Comparison of ENCODE assay signal across 9 mouse cellular contexts in genomic region chr11:106192241-106192640, GRCm38 (mm10). TPM values are rescaled to one million over a fixed set of nuclear protein-coding genes. Genes with fewer than 3 reads are reported as not detected.
DNase-seq lines count a peak whose midpoint lies in the region; ATAC-seq and TF ChIP-seq lines count a peak whose summit lies in the region.
"Had no signal": no experiment of that assay in that cellular context is flagged by ENCODE, and none has a peak within 500 bp of the region (broad histone marks: within the 10 kb centered on the region; RNA-seq: fewer than 3 reads in every experiment).

No protein-coding gene starts in this region.

- no peak for DNase-seq in layer of hippocampus, adult 2 months (ENCODE audit: low spot score in 2 of 2)
- no peak for DNase-seq in layer of hippocampus, postnatal 14 days (ENCODE audit: low spot score in 2 of 2)
- no peak for DNase-seq in thymus, postnatal 0 days (ENCODE audit: low spot score)
- no peak for DNase-seq in thymus, adult 2 months
- DNase-seq in urinary bladder, postnatal 14 days (ENCODE audit: low spot score): no peak
- DNase-seq: cerebellum, adult 8-10 months had no signal

- H3K4me2 ChIP-seq in embryonic facial prominence, embryonic 15.5 days (replicated peaks): peak overlapping the region; percentile 52
- H3K4me2 ChIP-seq in limb, embryonic 12.5 days: peak overlapping the region; percentile 73
- peak overlapping the region; percentile 86 for H3K4me2 ChIP-seq in neural tube, embryonic 14.5 days (ENCODE audit: low read depth, low read length)

- H3K9ac ChIP-seq in embryonic facial prominence, embryonic 15.5 days: no peak overlapping the region
- H3K9ac ChIP-seq in limb, embryonic 12.5 days (replicated peaks): no peak overlapping the region
- H3K9ac ChIP-seq in neural tube, embryonic 14.5 days (replicated peaks; ENCODE audit: low read depth, low read length): no peak overlapping the region

- no peaks in the 10 kb centered on the region for H3K9me3 ChIP-seq in embryonic facial prominence, embryonic 15.5 days (replicated peaks)
- H3K9me3 ChIP-seq in limb, embryonic 12.5 days: no peaks in the 10 kb centered on the region
- no peaks in the 10 kb centered on the region for H3K9me3 ChIP-seq in neural tube, embryonic 14.5 days (ENCODE audit: control insufficient read depth, low read length)

- no peaks in the 10 kb centered on the region for H3K27me3 ChIP-seq in embryonic facial prominence, embryonic 15.5 days
- H3K27me3 ChIP-seq in limb, embryonic 12.5 days: no peaks in the 10 kb centered on the region
- H3K27me3 ChIP-seq in neural tube, embryonic 14.5 days (ENCODE audit: control insufficient read depth, insufficient read depth, low read length): no peaks in the 10 kb centered on the region
- H3K27me3 ChIP-seq in thymus, adult 2 months (ENCODE audit: control insufficient read depth, insufficient read depth, low read length): no peaks in the 10 kb centered on the region

- peak overlapping the region; percentile 68 for H3K4me3 ChIP-seq in layer of hippocampus, adult 2 months
- H3K4me3 ChIP-seq in embryonic facial prominence, embryonic 15.5 days (replicated peaks): peak overlapping the region; percentile 83
- peak overlapping the region; percentile 72 for H3K4me3 ChIP-seq in limb, embryonic 12.5 days (replicated peaks)
- H3K4me3 ChIP-seq in neural tube, embryonic 14.5 days (ENCODE audit: low read depth, low read length): peak overlapping the region; percentile 72; the same call in 1 of the 2 replicates
- H3K4me3 ChIP-seq in thymus, adult 2 months (ENCODE audit: control insufficient read depth, insufficient read depth, low read length): no peak overlapping the region

- WGBS in embryonic facial prominence, embryonic 15.5 days: 81% methylated on average over 5 of the region's 5 CpGs
- 93% methylated on average over 5 of the region's 5 CpGs for WGBS in limb, embryonic 12.5 days
- WGBS in neural tube, embryonic 14.5 days: 92% methylated on average over 5 of the region's 5 CpGs
- 86% methylated on average over 5 of the region's 5 CpGs for WGBS in thymus, adult 2 months

- H3K4me1 ChIP-seq in embryonic facial prominence, embryonic 15.5 days: peaks cover 12% of the 10 kb centered on the region; the same call in 1 of the 2 replicates
- H3K4me1 ChIP-seq in limb, embryonic 12.5 days (replicated peaks): peaks cover 11% of the 10 kb centered on the region
- peaks cover 2% of the 10 kb centered on the region; the same call in 1 of the 2 replicates for H3K4me1 ChIP-seq in neural tube, embryonic 14.5 days (ENCODE audit: control insufficient read depth, insufficient read depth, low read length)
- peaks cover 3% of the 10 kb centered on the region for H3K4me1 ChIP-seq in thymus, adult 2 months (replicated peaks; ENCODE audit: control insufficient read depth, insufficient read depth, low read length)

- TF ChIP-seq CTCF in layer of hippocampus, adult 2 months (conservative IDR thresholded peaks at IDR 0.05): no peak
- no peak for TF ChIP-seq CTCF in thymus, adult 2 months (IDR thresholded peaks at IDR 0.05; ENCODE audit: borderline replicate concordance, control insufficient read depth, extremely low read depth, insufficient read depth, low read length, poor library complexity)

- H3K27ac ChIP-seq in layer of hippocampus, adult 2 months: peak overlapping the region; percentile 96; the same call in 1 of the 2 replicates
- no peak overlapping the region for H3K27ac ChIP-seq in embryonic facial prominence, embryonic 15.5 days (replicated peaks)
- no peak overlapping the region for H3K27ac ChIP-seq in limb, embryonic 12.5 days
- H3K27ac ChIP-seq in neural tube, embryonic 14.5 days (ENCODE audit: low read depth, low read length): no peak overlapping the region
- no peak overlapping the region for H3K27ac ChIP-seq in thymus, adult 2 months (ENCODE audit: control insufficient read depth, insufficient read depth, low read length)

- peaks cover 5% of the 10 kb centered on the region for H3K36me3 ChIP-seq in embryonic facial prominence, embryonic 15.5 days
- peaks cover 12% of the 10 kb centered on the region for H3K36me3 ChIP-seq in limb, embryonic 12.5 days
- 0 out of 2 replicates have a peak, but pooled peaks cover 5% of the 10 kb centered on the region for H3K36me3 ChIP-seq in neural tube, embryonic 14.5 days (ENCODE audit: control insufficient read depth, insufficient read depth, low read length)
- H3K36me3 ChIP-seq in thymus, adult 2 months (ENCODE audit: control insufficient read depth, insufficient read depth, low read length): no peaks in the 10 kb centered on the region

- no peak for TF ChIP-seq POLR2A in thymus, adult 2 months (IDR thresholded peaks at IDR 0.05; ENCODE audit: control insufficient read depth, extremely low read depth, insufficient read depth, low read length, poor library complexity)

- no peak for ATAC-seq in embryonic facial prominence, embryonic 15.5 days (ENCODE audit: insufficient number of reproducible peaks, low FRiP score, low TSS enrichment, low read depth)
- no peak for ATAC-seq in limb, embryonic 12.5 days (ENCODE audit: insufficient number of reproducible peaks, insufficient read depth, low FRiP score, low TSS enrichment, low read depth)
- no peak for ATAC-seq in neural tube, embryonic 14.5 days (ENCODE audit: low read depth)

RNA-seq across cellular contexts. Expression of gene Strada, which starts 9.7 kb away (rescaled TPM):
- total RNA-seq in layer of hippocampus, adult 2 months (2021): 10 to 100 TPM; 32.0 to 34.3 TPM
- total RNA-seq in layer of hippocampus, postnatal 14 days (2021): 10 to 100 TPM; 28.7 to 34.2 TPM
- polyA plus RNA-seq in embryonic facial prominence, embryonic 15.5 days (2015; fragmentation: Nextera tagmentation; extraction: Ambion mirVana): 28.4 and 29.3 TPM in 2 replicates
- polyA plus RNA-seq in limb, embryonic 12.5 days (2016; fragmentation: Nextera tagmentation; extraction: Ambion mirVana): 31.1 and 33.2 TPM in 2 replicates
- 33.0 and 34.8 TPM in 2 replicates for polyA plus RNA-seq in neural tube, embryonic 14.5 days (2014; fragmentation: Nextera tagmentation; extraction: Ambion mirVana)
- 18.9 and 21.6 TPM in 2 replicates for polyA plus RNA-seq in thymus, postnatal 0 days (2015; fragmentation: Nextera tagmentation; extraction: Ambion mirVana)
- 40.3 and 40.5 TPM in 2 replicates for polyA plus RNA-seq in thymus, adult 2 months (2012; rRNA removed)

RNA-seq across cellular contexts. Expression of gene Ccdc47, which starts 23.9 kb away (rescaled TPM):
- 10 to 100 TPM; 89.8 to 98.2 TPM for total RNA-seq in layer of hippocampus, adult 2 months (2021)
- total RNA-seq in layer of hippocampus, postnatal 14 days (2021): 10 to 100 TPM; 94.8 to 96.3 TPM
- 88.9 and 91.8 TPM in 2 replicates for polyA plus RNA-seq in embryonic facial prominence, embryonic 15.5 days (2015; fragmentation: Nextera tagmentation; extraction: Ambion mirVana)
- 73.9 and 78.5 TPM in 2 replicates for polyA plus RNA-seq in limb, embryonic 12.5 days (2016; fragmentation: Nextera tagmentation; extraction: Ambion mirVana)
- polyA plus RNA-seq in neural tube, embryonic 14.5 days (2014; fragmentation: Nextera tagmentation; extraction: Ambion mirVana): 78.3 and 99.4 TPM in 2 replicates
- 57.0 and 63.1 TPM in 2 replicates for polyA plus RNA-seq in thymus, postnatal 0 days (2015; fragmentation: Nextera tagmentation; extraction: Ambion mirVana)
- 15.5 and 16.9 TPM in 2 replicates for polyA plus RNA-seq in thymus, adult 2 months (2012; rRNA removed)

RNA-seq across cellular contexts. Expression of gene Ddx42, which starts 24.5 kb away (rescaled TPM):
- 10 to 100 TPM; 69.8 to 71.1 TPM for total RNA-seq in layer of hippocampus, adult 2 months (2021)
- 10 to 100 TPM; 67.4 to 67.8 TPM for total RNA-seq in layer of hippocampus, postnatal 14 days (2021)
- 71.1 and 77.5 TPM in 2 replicates for polyA plus RNA-seq in embryonic facial prominence, embryonic 15.5 days (2015; fragmentation: Nextera tagmentation; extraction: Ambion mirVana)
- polyA plus RNA-seq in limb, embryonic 12.5 days (2016; fragmentation: Nextera tagmentation; extraction: Ambion mirVana): 107 and 111 TPM in 2 replicates
- 73.2 and 97.4 TPM in 2 replicates for polyA plus RNA-seq in neural tube, embryonic 14.5 days (2014; fragmentation: Nextera tagmentation; extraction: Ambion mirVana)
- polyA plus RNA-seq in thymus, postnatal 0 days (2015; fragmentation: Nextera tagmentation; extraction: Ambion mirVana): 58.3 and 67.8 TPM in 2 replicates
- polyA plus RNA-seq in thymus, adult 2 months (2012; rRNA removed): 16.7 and 19.9 TPM in 2 replicates

RNA-seq across cellular contexts. Expression of gene Limd2, which starts 31.6 kb away (rescaled TPM):
- total RNA-seq in layer of hippocampus, adult 2 months (2021): 100 to 1,000 TPM; 153 TPM
- 100 to 1,000 TPM; 139 to 142 TPM for total RNA-seq in layer of hippocampus, postnatal 14 days (2021)
- 250 and 257 TPM in 2 replicates for polyA plus RNA-seq in embryonic facial prominence, embryonic 15.5 days (2015; fragmentation: Nextera tagmentation; extraction: Ambion mirVana)
- polyA plus RNA-seq in limb, embryonic 12.5 days (2016; fragmentation: Nextera tagmentation; extraction: Ambion mirVana): 508 and 509 TPM in 2 replicates
- 120 and 140 TPM in 2 replicates for polyA plus RNA-seq in neural tube, embryonic 14.5 days (2014; fragmentation: Nextera tagmentation; extraction: Ambion mirVana)
- 968 and 1,023 TPM in 2 replicates for polyA plus RNA-seq in thymus, postnatal 0 days (2015; fragmentation: Nextera tagmentation; extraction: Ambion mirVana)
- 569 and 594 TPM in 2 replicates for polyA plus RNA-seq in thymus, adult 2 months (2012; rRNA removed)

RNA-seq across cellular contexts. Expression of gene Gm10840, which starts 31.6 kb away (rescaled TPM):
- not detected for total RNA-seq in layer of hippocampus, adult 2 months (2021)
- total RNA-seq in layer of hippocampus, postnatal 14 days (2021): not detected
- polyA plus RNA-seq in embryonic facial prominence, embryonic 15.5 days (2015; fragmentation: Nextera tagmentation; extraction: Ambion mirVana): 0.71 TPM in 1 of 2 replicates, not detected in the other
- polyA plus RNA-seq in limb, embryonic 12.5 days (2016; fragmentation: Nextera tagmentation; extraction: Ambion mirVana): not detected in 2 replicates
- polyA plus RNA-seq in neural tube, embryonic 14.5 days (2014; fragmentation: Nextera tagmentation; extraction: Ambion mirVana): 0.88 TPM in 1 of 2 replicates, not detected in the other
- 0.54 and 0.78 TPM in 2 replicates for polyA plus RNA-seq in thymus, postnatal 0 days (2015; fragmentation: Nextera tagmentation; extraction: Ambion mirVana)
- polyA plus RNA-seq in thymus, adult 2 months (2012; rRNA removed): not detected in 2 replicates
